Mouse (Mus musculus) limb, embryonic 11.5 days (tissue): ENCODE data around the gene Zfp830. TPM values are rescaled to one million over a fixed set of nuclear protein-coding genes. Genes with fewer than 3 reads are reported as not detected.

Experiments used
- ATAC-seq: fragments of 200-750 bp; cut with Nextera tagmentation; 2 replicates; pipeline ENCODE4 v1.8.0; 2017; ENCODE audit warnings: low read depth; ENCODE audit not compliant: insufficient number of reproducible peaks, low FRiP score, low TSS enrichment
- DNase-seq: peaks from one replicate; pipeline ENCODE4 v3.0.0-alpha.2; 2015; ENCODE audit warnings: low spot score
- H3K27ac ChIP-seq: fragments of 300-500 bp; sonication (generic); replicated peaks from 2 replicates; pipeline ENCODE4 v1.5.1; 2014; ENCODE audit warnings: low read depth, mild to moderate bottlenecking, low read length
- H3K27me3 ChIP-seq: fragments of 300-500 bp; sonication (generic); 2 replicates; pipeline ENCODE4 v1.6.1; 2014; ENCODE audit warnings: mild to moderate bottlenecking, low read length, mixed read lengths; ENCODE audit not compliant: control insufficient read depth, insufficient read depth
- H3K36me3 ChIP-seq: fragments of 300-500 bp; sonication (generic); 2 replicates; pipeline ENCODE4 v1.6.1; 2014; ENCODE audit warnings: mild to moderate bottlenecking, low read length, moderate library complexity, mixed read lengths; ENCODE audit not compliant: control insufficient read depth, insufficient read depth
- H3K4me1 ChIP-seq: fragments of 300-500 bp; sonication (generic); 2 replicates; pipeline ENCODE4 v1.6.1; 2014; ENCODE audit warnings: low read length, mixed read lengths; ENCODE audit not compliant: control insufficient read depth, insufficient read depth
- H3K4me2 ChIP-seq: fragments of 300-500 bp; sonication (generic); 2 replicates; pipeline ENCODE4 v1.6.1; 2014; ENCODE audit warnings: low read depth, mild to moderate bottlenecking, moderate library complexity; ENCODE audit not compliant: severe bottlenecking
- H3K4me3 ChIP-seq: fragments of 300-500 bp; sonication (generic); 2 replicates; pipeline ENCODE4 v1.5.1; 2014; ENCODE audit warnings: low read depth, low read length
- H3K9ac ChIP-seq: fragments of 300-500 bp; sonication (generic); 2 replicates; pipeline ENCODE4 v1.6.1; 2014; ENCODE audit warnings: mild to moderate bottlenecking, low read length
- H3K9me3 ChIP-seq: fragments of 300-500 bp; sonication (generic); 2 replicates; pipeline ENCODE4 v1.6.1; 2016; ENCODE audit warnings: low read length; ENCODE audit not compliant: control insufficient read depth
- WGBS: fragments of 180-500 bp; shearing (Covaris S2); extraction: QIAGEN DNeasy Blood & Tissue Kit; methylation state at CpG from one replicate; pipeline ENCODE4 v1.1.7; 2014; 5-methylcytosine and 5-hydroxymethylcytosine counted together
- polyA plus RNA-seq: library from polyadenylated mRNA; unstranded; fragments of >200 nt; fragmentation: Nextera tagmentation; extraction: Ambion mirVana; gene quantifications from 2 replicates; pipeline ENCODE4 v1.2.1, GENCODE M21; 2014

The Zfp830 gene
- 41.4 and 44.0 TPM in 2 replicates for polyA plus RNA-seq

DNA sequence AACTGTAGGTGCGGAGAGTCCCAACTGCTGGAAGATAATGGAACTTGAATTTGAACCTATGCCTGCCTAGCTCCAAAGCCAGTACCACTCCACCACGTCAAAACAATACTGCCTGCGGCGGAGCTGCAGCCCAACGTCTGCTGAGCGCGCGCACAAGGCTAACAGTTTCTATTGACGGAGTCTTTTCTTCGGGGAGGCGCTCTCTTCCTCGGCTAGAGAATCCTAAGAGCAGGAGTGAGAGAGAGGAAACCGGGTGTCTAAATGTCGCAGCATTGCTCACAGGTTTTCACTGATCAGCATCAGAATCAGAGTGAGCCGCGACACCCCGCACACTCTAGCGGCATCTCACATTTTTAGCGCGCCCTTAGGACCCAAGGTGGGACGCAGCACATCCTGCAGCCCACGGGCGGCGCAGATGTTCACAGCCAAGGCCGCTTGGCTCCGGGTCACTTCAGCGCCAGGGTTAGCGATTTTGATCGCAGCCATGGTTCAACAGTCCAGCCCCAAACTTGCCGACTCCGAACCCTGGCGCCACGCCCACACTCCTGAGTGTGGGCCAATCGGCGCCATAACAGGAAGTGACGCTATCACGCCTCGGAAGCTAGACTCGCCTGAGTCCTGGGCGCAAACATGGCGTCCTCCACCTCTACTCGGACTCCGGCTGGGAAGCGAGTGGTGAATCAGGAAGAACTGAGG lies at the start of gene Zfp830, which contains the start of gene Cct6b:
TSS of gene Zfp830 (plus strand) at position 604 of the 696 bp plus-strand sequence.
TSS of gene Cct6b (minus strand) at position 580 of the 696 bp plus-strand sequence.
- peak within 1 kb of the TSS; percentile 79 for H3K27ac ChIP-seq
- H3K4me3 ChIP-seq = peak within 1 kb of the TSS; percentile 96
- ATAC-seq = peak; percentile 99
- no peaks in the 10 kb centered on the region for H3K27me3 ChIP-seq
- DNase-seq = peak; percentile 92
- no peaks in the 10 kb centered on the region; the same call in 1 of the 2 replicates for H3K36me3 ChIP-seq
- under 1% methylated on average over 44 of the region's 44 CpGs for WGBS
- peaks cover 14% of the 10 kb centered on the region for H3K4me1 ChIP-seq
- peak within 1 kb of the TSS; percentile 89 for H3K4me2 ChIP-seq
- H3K9me3 ChIP-seq = no peaks in the 10 kb centered on the region
- H3K9ac ChIP-seq = peak within 1 kb of the TSS; percentile 91

DNA sequence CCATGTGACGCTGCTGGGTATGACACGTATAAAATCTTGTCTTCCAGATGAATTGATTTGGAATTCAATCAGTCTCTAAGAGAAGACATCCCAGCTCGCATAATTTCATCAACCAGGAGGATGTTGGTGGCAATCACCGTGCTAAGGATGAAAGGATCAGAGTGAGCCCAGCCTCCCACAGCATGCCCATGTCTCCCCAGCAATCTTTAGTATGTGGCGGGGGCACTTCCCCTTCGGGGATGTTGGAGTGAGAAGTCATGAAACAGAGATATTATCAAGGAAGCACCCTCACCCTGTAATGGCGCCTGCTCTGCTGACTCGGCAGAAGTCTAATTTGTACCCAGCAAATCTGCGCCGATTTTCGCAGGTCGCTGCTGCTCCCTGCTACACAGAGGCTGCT lies 44.9 kb upstream of the Zfp830 start:
- Histone ChIP-seq H3K4me3 (no peak overlapping the region), H3K4me1 (no peaks in the 10 kb centered on the region), H3K9me3 (no peaks in the 10 kb centered on the region), H3K36me3 (no peaks in the 10 kb centered on the region), H3K27me3 (no peaks in the 10 kb centered on the region), H3K27ac (no peak overlapping the region), H3K4me2 (no peak overlapping the region), H3K9ac (no peak overlapping the region)
- ATAC-seq = no peak
- 87% methylated on average over 12 of the region's 12 CpGs for WGBS
- DNase-seq = no peak

- no peak overlapping the region for H3K4me2 ChIP-seq
- H3K27ac ChIP-seq = no peak overlapping the region
- no peak for ATAC-seq
- DNase-seq = no peak
- no peaks in the 10 kb centered on the region for H3K4me1 ChIP-seq
- WGBS = 93% methylated on average over 2 of the region's 2 CpGs
- H3K4me3 ChIP-seq = no peak overlapping the region
- no peak overlapping the region for H3K9ac ChIP-seq
- H3K36me3 ChIP-seq = no peaks in the 10 kb centered on the region
- no peaks in the 10 kb centered on the region for H3K9me3 ChIP-seq
- no peaks in the 10 kb centered on the region for H3K27me3 ChIP-seq
Measured at GRCm38 (mm10) chr11:82726862-82727261, 37.3 kb upstream of the Zfp830 start.

- no peaks in the 10 kb centered on the region for H3K4me1 ChIP-seq
- H3K9me3 ChIP-seq = no peaks in the 10 kb centered on the region
- H3K27ac ChIP-seq = no peak overlapping the region
- DNase-seq = no peak
- H3K4me2 ChIP-seq = no peak overlapping the region
- H3K4me3 ChIP-seq = no peak overlapping the region
- no peaks in the 10 kb centered on the region for H3K27me3 ChIP-seq
- H3K36me3 ChIP-seq = no peaks in the 10 kb centered on the region
- ATAC-seq = no peak
- H3K9ac ChIP-seq = no peak overlapping the region
Measured at GRCm38 (mm10) chr11:82734227-82734626, 29.9 kb upstream of the Zfp830 start.

GRCm38 (mm10) chr11:82739006-82739405 lies 25.1 kb upstream of the Zfp830 start:
- no peak overlapping the region for H3K4me3 ChIP-seq
- DNase-seq (no peak), ATAC-seq (no peak)
- no peak overlapping the region for H3K4me2 ChIP-seq
- no peaks in the 10 kb centered on the region for H3K27me3 ChIP-seq
- no peak overlapping the region for H3K27ac ChIP-seq
- no peaks in the 10 kb centered on the region for H3K9me3 ChIP-seq
- no peaks in the 10 kb centered on the region for H3K4me1 ChIP-seq
- no peak overlapping the region for H3K9ac ChIP-seq
- no peaks in the 10 kb centered on the region for H3K36me3 ChIP-seq

DNA sequence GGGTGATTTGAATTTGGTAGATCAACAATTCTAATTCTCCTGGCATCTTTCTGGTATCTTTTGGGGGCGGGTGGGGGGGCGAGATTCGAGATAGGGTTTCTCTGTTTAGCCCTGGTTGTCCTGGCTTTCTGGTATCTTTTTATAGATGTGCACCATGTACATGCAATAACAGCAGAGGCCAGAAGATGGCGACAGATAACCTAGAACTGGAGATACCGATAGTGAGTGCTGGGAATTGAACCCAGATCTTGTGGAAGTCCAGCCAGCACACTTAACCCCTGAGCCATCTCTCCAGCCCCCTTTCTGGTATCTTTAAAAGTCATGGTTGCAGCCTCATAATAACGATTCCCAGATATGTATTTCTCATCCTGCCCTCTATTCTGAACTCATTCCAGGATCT lies 18.0 kb upstream of the Zfp830 start:
- 30% methylated on average over 6 of the region's 6 CpGs for WGBS
- no peaks in the 10 kb centered on the region for H3K9me3 ChIP-seq
- ATAC-seq (no peak), DNase-seq (peak; percentile 50)
- H3K36me3 ChIP-seq = no peaks in the 10 kb centered on the region
- H3K27ac ChIP-seq = no peak overlapping the region
- H3K4me3 ChIP-seq = no peak overlapping the region
- H3K27me3 ChIP-seq = no peaks in the 10 kb centered on the region
- no peak overlapping the region for H3K9ac ChIP-seq
- H3K4me2 ChIP-seq = no peak overlapping the region
- no peaks in the 10 kb centered on the region for H3K4me1 ChIP-seq

- Histone ChIP-seq H3K4me2 (no peak overlapping the region), H3K27me3 (no peaks in the 10 kb centered on the region), H3K4me3 (no peak overlapping the region), H3K36me3 (no peaks in the 10 kb centered on the region), H3K27ac (no peak overlapping the region), H3K4me1 (no peaks in the 10 kb centered on the region), H3K9ac (no peak overlapping the region), H3K9me3 (no peaks in the 10 kb centered on the region)
- 87% methylated on average over 8 of the region's 8 CpGs for WGBS
- ATAC-seq (no peak), DNase-seq (no peak)
Measured at GRCm38 (mm10) chr11:82746857-82747366, 17.2 kb upstream of the Zfp830 start.

DNA sequence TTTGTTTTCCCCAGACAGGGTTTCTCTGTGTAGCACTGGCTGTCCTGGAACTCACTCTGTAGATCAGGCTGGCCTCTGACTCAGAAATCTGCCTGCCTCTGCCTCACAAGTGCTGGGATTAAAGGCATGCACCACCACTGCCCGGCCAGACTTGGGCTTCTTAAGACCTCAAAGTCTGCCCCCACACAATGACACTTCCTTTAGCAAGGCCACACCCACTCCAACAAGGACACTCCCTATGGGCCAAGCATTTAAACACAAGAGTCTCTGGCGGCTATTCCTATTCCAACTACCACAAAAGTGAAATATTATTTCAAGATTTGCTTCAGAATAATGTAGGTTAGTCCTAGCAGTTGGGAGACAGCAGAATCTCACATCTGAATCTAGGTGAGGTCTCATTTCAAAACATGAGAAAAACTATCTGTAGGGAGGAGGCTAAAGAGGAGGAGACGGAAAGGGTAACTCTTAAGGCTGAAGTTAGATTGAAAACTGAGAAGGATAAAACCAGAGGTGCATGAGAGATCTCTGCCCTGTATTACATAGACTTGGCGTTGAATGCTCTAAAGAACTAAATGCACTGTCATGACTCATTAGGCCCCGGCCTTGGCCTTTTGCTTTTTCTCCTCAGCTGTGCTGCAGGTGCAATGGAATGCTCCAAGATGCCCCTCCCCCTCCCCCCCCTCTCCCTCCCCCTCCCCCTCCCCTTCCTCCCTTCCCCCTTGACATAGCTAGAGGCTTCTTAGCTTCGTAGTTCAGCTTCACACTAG lies 11.6 kb upstream of the Zfp830 start:
- Histone ChIP-seq H3K27me3 (no peaks in the 10 kb centered on the region), H3K9ac (no peak overlapping the region), H3K4me3 (no peak overlapping the region), H3K9me3 (no peaks in the 10 kb centered on the region), H3K27ac (no peak overlapping the region), H3K36me3 (no peaks in the 10 kb centered on the region), H3K4me2 (no peak overlapping the region), H3K4me1 (no peaks in the 10 kb centered on the region)
- ATAC-seq (no peak), DNase-seq (no peak)
- WGBS = 74% methylated on average over 6 of the region's 6 CpGs
